Mouse (Mus musculus): ENCODE data around the gene Prpsap1.

DNA sequence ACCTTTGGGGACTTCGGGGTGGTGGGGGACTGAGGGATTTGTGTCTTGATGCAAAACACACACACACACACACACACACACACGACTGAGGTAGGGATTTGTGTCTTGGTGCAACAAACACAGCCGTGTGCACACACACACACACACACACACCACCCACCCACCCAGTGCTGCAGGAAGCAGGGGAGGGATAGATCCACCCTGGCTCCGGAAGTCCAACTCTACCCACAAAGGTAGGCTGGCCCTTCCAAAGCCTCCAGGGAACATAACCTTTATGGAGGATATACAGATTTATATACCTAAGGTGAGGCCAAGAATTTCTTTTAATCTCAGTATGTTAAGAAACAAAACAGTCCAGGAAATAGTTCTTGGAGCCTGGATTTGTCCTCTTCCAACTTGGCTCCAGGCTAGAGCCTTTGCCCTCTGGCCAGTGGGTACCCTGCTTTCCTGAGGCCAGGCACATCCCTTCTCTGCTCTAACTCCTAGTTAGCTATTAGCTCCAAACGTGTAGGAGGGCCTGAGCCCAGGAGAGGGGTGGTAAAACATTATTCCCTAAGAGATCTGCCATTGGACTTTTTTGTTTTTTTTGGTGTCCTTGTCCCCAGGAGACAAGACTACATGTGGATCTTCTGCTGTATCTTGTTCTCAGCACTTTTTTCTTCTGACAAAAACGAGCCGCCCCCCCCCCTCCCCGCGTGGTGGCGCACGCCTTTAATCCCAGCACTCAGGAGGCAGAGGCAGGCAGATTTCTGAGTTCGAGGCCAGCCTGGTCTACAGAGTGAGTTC is 58.8 kb downstream of the Prpsap1 start:
- no peak for TF ChIP-seq POLR2A (IDR thresholded peaks at IDR 0.05; ENCODE audit: insufficient read length, low read depth)
- TF ChIP-seq USF1 (IDR thresholded peaks at IDR 0.05; ENCODE audit: low read depth): no peak
- TF ChIP-seq MYOG (IDR thresholded peaks at IDR 0.05; ENCODE audit: control insufficient read depth in 1 of 3, insufficient read depth in 1 of 3, insufficient read length in 2 of 3, low read depth in 2 of 3): no peak
- TF ChIP-seq POLR2AphosphoS2 (IDR thresholded peaks at IDR 0.05; ENCODE audit: insufficient read length, low read depth): no peak
- TF ChIP-seq TCF12 (IDR thresholded peaks at IDR 0.05; ENCODE audit: insufficient read depth, poor library complexity, severe bottlenecking): no peak
- no peak for TF ChIP-seq CEBPB (IDR thresholded peaks at IDR 0.05; ENCODE audit: insufficient read depth, poor library complexity, severe bottlenecking)
- no peak for TF ChIP-seq MAX (IDR thresholded peaks at IDR 0.05; ENCODE audit: low read depth)
- TF ChIP-seq TCF3 (IDR thresholded peaks at IDR 0.05; ENCODE audit: insufficient read length, low read depth): no peak
- no peak for TF ChIP-seq SRF (IDR thresholded peaks at IDR 0.05; ENCODE audit: control insufficient read depth, insufficient read length, low read depth)
- no peak for TF ChIP-seq MYOD1 (IDR thresholded peaks at IDR 0.05; ENCODE audit: control insufficient read depth in 1 of 3, insufficient read length in 2 of 3, low read depth in 2 of 3)
- no peak for TF ChIP-seq E2F4 (IDR thresholded peaks at IDR 0.05; ENCODE audit: insufficient read depth)
